Mouse (Mus musculus) induced T-regulatory cell, adult 2 months (primary cell): Measurements from ENCODE around the gene Adgrf5.

Source experiments
- DNase-seq: peaks from one replicate; pipeline ENCODE4 v3.0.0-alpha.2; 2012; ENCODE audit warnings: low read depth

The Adgrf5 gene

GRCm38 (mm10) chr17:43378703-43379102, 18.5 kb downstream of the Adgrf5 start:
- no peak for DNase-seq

- no peak for DNase-seq
These were observed 26.1 kb downstream of the Adgrf5 start for GRCm38 (mm10) chr17:43386331-43386730.

GRCm38 (mm10) chr17:43387171-43387570, 26.9 kb downstream of the Adgrf5 start:
- DNase-seq, result no peak

GRCm38 (mm10) chr17:43389256-43389655, 29.0 kb downstream of the Adgrf5 start:
- no peak for DNase-seq

GRCm38 (mm10) chr17:43392191-43392590, 31.9 kb downstream of the Adgrf5 start:
- no peak for DNase-seq

- no peak for DNase-seq
These were observed 33.4 kb downstream of the Adgrf5 start for GRCm38 (mm10) chr17:43393669-43394068.

- DNase-seq, result no peak
These were observed 35.4 kb downstream of the Adgrf5 start for GRCm38 (mm10) chr17:43395400-43396258.

- DNase-seq, result no peak
These were observed 38.4 kb downstream of the Adgrf5 start for GRCm38 (mm10) chr17:43398612-43399011.

- DNase-seq, result no peak
These were observed 38.9 kb downstream of the Adgrf5 start for GRCm38 (mm10) chr17:43399151-43399550.

- no peak for DNase-seq
These were observed 40.2 kb downstream of the Adgrf5 start for GRCm38 (mm10) chr17:43400483-43400882.

- no peak for DNase-seq
These were observed 43.6 kb downstream of the Adgrf5 start for GRCm38 (mm10) chr17:43403851-43404250.

- DNase-seq, result no peak
These were observed 44.2 kb downstream of the Adgrf5 start for GRCm38 (mm10) chr17:43404408-43404807.

GRCm38 (mm10) chr17:43406321-43406720, 46.1 kb downstream of the Adgrf5 start:
- no peak for DNase-seq

GRCm38 (mm10) chr17:43407548-43407947, 47.3 kb downstream of the Adgrf5 start:
- no peak for DNase-seq

- DNase-seq, result no peak
These were observed 52.9 kb downstream of the Adgrf5 start for GRCm38 (mm10) chr17:43413182-43413581.

- DNase-seq, result peak; percentile 0
These were observed 59.0 kb downstream of the Adgrf5 start for GRCm38 (mm10) chr17:43419204-43419603.

GRCm38 (mm10) chr17:43420381-43420780, 60.1 kb downstream of the Adgrf5 start:
- DNase-seq, result no peak

- no peak for DNase-seq
These were observed 63.7 kb downstream of the Adgrf5 start for GRCm38 (mm10) chr17:43423953-43424352.

- DNase-seq, result no peak
These were observed 71.4 kb downstream of the Adgrf5 start for GRCm38 (mm10) chr17:43431692-43432091.

- DNase-seq, result no peak
These were observed 74.2 kb downstream of the Adgrf5 start for GRCm38 (mm10) chr17:43434485-43434884.

GRCm38 (mm10) chr17:43451216-43451615, 91.0 kb downstream of the Adgrf5 start:
- no peak for DNase-seq

- peak; percentile 45 for DNase-seq
These were observed 98.3 kb downstream of the Adgrf5 start for GRCm38 (mm10) chr17:43458598-43458997.

- no peak for DNase-seq
These were observed 99.5 kb downstream of the Adgrf5 start for GRCm38 (mm10) chr17:43459737-43460230.
